Mouse (Mus musculus) cerebellum, postnatal 36 days (tissue): ENCODE data around the gene Ddias.
A peak's percentile ranks its signal among the peaks of the same experiment; 100 is the strongest.

Source experiments
- DNase-seq, 2 experiments: peaks; one replicate each; pipeline ENCODE4 v3.0.0; 2021 to 2022; ENCODE audit warnings: mixed read lengths in 2 of 2

The Ddias gene

DNA sequence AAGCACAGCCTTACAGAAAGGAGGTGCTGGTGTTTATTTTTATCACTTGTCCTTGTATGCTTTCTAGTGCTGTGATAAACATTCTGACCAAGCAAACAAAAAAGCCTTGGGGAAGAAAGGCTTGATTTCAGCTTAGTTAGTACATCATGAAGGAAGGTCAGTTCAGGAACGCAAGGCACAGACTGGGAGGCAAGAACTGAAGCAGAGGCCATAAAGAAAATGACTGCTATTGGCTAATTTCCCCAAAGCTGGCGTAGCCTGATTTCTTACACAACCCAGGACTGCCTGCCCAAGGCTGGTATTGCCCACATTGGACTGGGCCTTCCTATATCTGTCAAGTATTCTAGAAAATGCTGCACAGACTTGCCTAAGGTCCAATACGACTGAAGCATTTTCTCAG is 25.8 kb downstream of the Ddias start:
- DNase-seq, result no peak

DNA sequence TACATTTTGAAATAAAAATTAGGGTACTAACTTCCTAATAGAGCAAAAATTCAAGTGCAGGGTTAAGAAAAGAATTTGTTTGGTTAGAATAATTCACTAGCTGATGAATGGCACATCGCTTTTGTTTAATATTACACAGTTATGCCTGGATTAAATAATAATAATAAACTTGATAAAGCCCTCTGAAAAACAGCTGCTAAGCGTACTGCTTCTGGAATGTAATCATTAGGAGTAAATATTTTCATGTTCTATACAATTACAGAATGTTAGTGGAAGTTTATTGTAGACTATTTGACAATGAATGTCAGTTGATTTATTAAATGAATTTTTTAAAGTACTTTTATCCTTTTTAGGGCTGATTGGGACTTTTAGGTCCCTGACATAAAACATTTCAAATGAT is 31.8 kb downstream of the Ddias start:
- DNase-seq, result no peak

- DNase-seq, result no peak
Measured at GRCm38 (mm10) chr7:92837907-92838306, 36.1 kb downstream of the Ddias start.

DNA sequence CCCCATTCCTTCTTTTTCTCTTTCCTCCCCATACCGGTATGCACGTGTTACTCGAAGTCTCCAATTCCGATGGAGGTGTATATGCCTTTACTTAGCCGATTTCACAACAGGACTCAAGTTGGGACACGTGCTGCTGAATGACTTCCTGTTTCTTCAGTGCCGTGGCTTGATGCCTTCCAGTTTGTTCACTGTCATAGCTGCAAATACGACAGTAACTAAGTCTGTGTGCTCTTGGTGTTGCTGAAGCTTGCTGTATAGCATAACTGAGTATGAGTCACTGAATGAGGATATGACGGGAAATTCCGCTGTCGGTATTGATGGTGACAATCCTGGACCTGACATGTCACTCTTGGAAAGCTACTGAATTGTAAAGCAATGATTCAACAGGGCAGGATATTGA is 36.8 kb downstream of the Ddias start:
- no peak for DNase-seq

DNA sequence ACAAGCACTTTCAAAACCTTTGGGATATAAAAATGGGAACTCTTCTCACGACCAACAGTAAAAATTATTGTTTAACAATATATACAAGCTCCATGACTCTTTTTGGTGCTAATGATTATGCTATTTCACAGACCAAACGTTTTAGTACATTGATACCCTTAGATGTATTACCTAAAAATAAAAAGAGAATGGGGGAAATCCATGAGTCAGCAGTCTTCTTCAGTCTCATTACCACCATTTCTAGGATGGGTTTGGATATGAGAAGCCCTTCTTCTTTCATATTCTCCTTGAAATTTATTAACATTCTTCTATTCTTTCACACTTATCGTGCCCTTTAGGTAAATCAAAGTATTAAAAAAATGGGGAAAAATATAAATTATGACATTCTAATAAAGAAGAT is 37.6 kb downstream of the Ddias start:
- no peak for DNase-seq

DNA sequence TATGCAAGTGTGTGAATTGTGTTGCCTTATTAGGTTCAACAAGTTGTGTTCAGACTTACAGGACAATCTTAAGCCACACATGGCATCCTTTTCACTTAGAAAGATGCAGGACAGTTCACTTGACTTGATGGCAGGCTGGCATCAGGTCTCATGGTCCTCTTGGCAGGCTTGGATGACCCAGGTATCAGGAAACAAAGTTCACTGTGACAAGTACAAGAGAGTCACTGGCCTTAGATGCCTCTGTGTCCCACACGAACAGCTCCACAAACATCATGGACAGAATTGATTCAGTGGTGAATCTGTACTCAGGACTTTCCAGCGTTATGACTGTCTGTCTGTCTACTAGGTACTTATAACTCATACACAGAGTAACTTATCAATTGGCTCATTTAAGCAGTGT is 39.7 kb downstream of the Ddias start:
- DNase-seq, result no peak

DNA sequence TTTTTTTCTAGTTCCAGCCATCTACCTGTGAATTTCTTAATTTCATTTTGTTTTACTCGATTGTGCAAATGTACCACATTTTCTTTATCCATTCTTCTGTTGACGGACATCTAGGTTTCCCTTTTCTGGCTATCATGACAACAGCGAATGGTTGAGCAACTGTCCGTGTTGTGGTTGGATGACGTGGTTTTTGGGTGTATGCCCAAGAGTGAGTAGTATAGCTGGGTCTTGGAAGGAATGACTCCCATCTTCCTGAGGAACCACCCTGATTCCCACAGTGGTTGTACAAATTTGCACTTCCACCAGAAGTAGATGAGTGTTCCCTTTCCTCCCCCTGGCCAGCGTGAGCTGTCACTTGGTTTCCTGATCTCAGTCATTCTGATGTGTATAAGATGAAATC is 41.7 kb downstream of the Ddias start:
- DNase-seq, result no peak

GRCm38 (mm10) chr7:92827981-92828380 is 46.1 kb downstream of the Ddias start:
- DNase-seq, result peak in 1 of 2 experiments; percentile 42

GRCm38 (mm10) chr7:92826248-92826647 is 47.8 kb downstream of the Ddias start:
- DNase-seq, result no peak

GRCm38 (mm10) chr7:92822409-92823101 is 51.5 kb downstream of the Ddias start:
- DNase-seq, result no peak

DNA sequence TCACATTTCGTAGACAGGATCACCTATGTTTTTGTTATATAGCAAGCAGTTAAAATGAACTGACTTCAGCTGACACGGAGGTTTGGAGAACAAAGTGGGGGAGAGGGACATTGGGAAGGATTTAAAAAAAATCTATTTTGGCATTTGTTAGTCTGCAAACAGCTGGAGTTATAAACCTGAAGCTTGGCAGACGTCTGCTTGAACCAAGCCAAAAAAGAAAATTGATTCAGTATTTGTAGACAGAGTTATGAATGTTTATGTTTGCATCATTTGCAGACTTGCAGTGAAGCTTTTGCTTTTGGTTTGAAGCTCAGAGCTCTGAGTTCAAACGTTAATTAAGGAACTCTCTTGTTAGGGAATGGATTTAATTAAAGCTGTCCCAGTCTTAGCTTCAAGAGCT is 52.2 kb downstream of the Ddias start:
- DNase-seq, result no peak

DNA sequence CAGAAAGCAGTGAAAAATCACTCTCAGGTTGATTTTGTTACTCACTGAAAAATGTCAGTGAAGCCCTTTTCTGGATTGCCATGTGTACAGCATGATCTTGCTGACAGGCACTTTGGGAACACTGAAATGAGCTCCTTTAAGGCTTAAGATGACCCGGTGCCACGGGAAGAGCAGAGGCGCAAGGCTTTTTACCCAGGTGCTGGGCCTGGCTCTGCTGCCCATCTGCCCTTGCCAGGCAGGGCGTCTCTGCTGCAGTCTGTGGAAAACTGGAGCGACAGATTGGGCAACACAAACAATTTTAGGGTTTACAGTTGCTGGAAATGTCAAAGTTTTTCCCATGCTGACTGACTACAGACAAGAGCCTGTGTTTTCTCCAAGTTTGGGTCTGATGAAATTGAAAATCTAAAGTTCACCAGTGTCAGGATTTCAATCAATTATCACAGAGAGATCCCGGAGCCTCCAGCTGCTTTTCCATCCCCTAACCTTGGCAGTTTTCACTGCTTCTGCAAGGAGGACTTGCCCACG is 53.0 kb downstream of the Ddias start:
- peak; percentile 30 to 36 for DNase-seq

- DNase-seq, result no peak
Measured at GRCm38 (mm10) chr7:92820410-92820809, 53.6 kb downstream of the Ddias start.

DNA sequence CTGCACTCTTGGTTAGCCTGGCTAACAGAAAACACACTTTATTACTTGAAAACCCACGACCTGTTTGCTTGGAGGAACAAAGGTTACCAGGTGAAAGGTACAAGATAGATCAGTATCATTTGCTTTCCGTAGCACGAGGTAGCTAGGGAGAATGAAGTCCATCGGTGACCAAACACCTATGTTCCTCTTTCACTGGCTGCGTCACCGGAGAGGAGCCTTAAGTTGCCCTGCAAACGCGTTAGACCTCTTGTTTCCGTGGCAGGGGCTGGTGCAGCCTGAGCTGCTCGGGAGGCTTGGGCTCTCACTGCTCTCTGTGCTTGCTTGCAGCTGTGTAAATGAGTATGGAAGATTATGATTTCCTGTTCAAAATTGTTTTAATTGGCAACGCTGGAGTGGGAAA is 54.4 kb downstream of the Ddias start:
- DNase-seq, result no peak

- DNase-seq, result no peak
Measured at GRCm38 (mm10) chr7:92817886-92818285, 56.2 kb downstream of the Ddias start.

DNA sequence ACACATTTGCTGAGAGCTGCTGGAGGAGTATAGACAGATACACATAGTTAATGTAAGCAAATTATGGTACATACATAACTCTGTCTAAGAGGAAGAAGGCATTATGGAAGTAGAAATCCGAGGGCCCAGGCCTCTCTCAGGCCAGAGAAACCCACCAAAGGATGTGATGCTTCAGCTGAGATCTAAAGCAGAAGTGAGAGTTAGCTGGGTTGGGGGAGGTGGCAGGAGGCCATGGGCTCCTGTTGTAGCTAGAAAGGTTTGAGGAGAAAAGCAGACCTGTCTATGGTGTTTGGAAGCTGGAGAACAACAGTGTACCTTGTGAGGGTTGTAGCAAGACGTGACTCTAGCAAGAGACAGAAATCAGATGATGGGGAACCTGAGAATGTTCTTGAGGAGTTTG is 56.8 kb downstream of the Ddias start:
- DNase-seq, result no peak

DNA sequence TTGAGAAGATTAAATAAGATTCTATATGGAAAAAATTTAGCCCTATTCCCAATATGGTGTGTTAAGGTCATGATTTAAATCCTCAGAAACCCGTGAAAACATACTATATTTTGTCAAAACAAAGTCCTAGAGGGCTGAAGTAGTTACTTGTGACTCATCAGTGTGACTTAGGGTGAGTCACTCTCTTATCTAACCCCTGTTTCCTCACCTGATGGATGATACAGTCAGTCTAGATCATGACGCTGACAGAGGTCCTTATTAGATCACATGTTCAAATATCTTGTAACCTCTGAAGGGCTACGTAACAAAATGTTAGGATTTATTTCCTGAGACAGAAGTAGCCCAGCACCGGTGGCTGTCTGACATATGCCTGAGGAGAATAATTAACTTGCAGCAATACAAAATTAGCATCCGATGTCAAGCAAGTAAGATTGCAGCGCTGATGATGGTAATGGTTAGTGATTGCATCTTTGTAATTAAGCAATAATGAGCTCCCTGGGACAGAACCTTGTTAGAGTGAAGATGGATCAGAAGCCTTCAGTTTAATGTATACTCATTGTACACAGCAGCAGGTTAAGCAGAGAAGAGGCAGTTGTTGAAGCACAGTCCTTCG is 62.3 kb downstream of the Ddias start:
- DNase-seq, result no peak
